Comparison of ENCODE assay signal across 15 mouse cellular contexts in genomic region chr2:77618686-77619085, GRCm38 (mm10).
"Had no signal": no experiment of that assay in that cellular context is flagged by ENCODE, and none has a peak within 500 bp of the region (broad histone marks: within the 10 kb centered on the region; RNA-seq: fewer than 3 reads in every experiment).

No protein-coding gene starts in this region.

- H3K4me3 ChIP-seq: lung, embryonic 15.5 days; megakaryocyte, embryonic 14.5 days; midbrain, embryonic 12.5 days; neural tube, embryonic 12.5 days; stomach, embryonic 15.5 days had no signal

- ATAC-seq: lung, postnatal 0 days had no signal

- DNase-seq: lung, adult 2 months; lung, postnatal 14 days; lung, postnatal 36 days; midbrain, embryonic 14.5 days; right cerebral cortex, postnatal 14 days; thymus, adult 2 months; thymus, postnatal 36 days had no signal

- H3K9ac ChIP-seq: lung, embryonic 15.5 days; midbrain, embryonic 12.5 days; neural tube, embryonic 12.5 days; stomach, embryonic 15.5 days had no signal

- H3K4me1 ChIP-seq: lung, embryonic 15.5 days; megakaryocyte, embryonic 14.5 days; midbrain, embryonic 12.5 days; neural tube, embryonic 12.5 days; stomach, embryonic 15.5 days had no signal

- H3K4me2 ChIP-seq: lung, embryonic 15.5 days; midbrain, embryonic 12.5 days; neural tube, embryonic 12.5 days; stomach, embryonic 15.5 days had no signal

- H3K27ac ChIP-seq: lung, embryonic 15.5 days; macrophage; midbrain, embryonic 12.5 days; neural tube, embryonic 12.5 days; stomach, embryonic 15.5 days; stomach, postnatal 0 days had no signal

- H3K36me3 ChIP-seq: lung, embryonic 15.5 days; midbrain, embryonic 12.5 days; neural tube, embryonic 12.5 days; stomach, embryonic 15.5 days had no signal

- H3K9me3 ChIP-seq: lung, embryonic 15.5 days; midbrain, embryonic 12.5 days; neural tube, embryonic 12.5 days; stomach, embryonic 15.5 days had no signal

- H3K27me3 ChIP-seq: lung, embryonic 15.5 days; megakaryocyte, embryonic 14.5 days; midbrain, embryonic 12.5 days; neural tube, embryonic 12.5 days; stomach, embryonic 15.5 days had no signal
